Mouse (Mus musculus) bone marrow, adult 2 months (tissue): Measurements from ENCODE around the gene Grid1. TPM values are rescaled to one million over a fixed set of nuclear protein-coding genes. Genes with fewer than 3 reads are reported as not detected.

Source experiments
- H3K27ac ChIP-seq: fragments of 200-500 bp; 2 replicates; pipeline ENCODE4 v1.5.1; 2012; ENCODE audit warnings: low read depth, mild to moderate bottlenecking, control low read depth, inconsistent platforms, low read length; ENCODE audit not compliant: control insufficient read depth, poor library complexity, insufficient read depth
- H3K4me1 ChIP-seq: fragments of 200-500 bp; 2 replicates; pipeline ENCODE4 v1.6.1; 2011; ENCODE audit warnings: low read length; ENCODE audit not compliant: control insufficient read depth, insufficient read depth
- H3K4me3 ChIP-seq: fragments of 200-500 bp; replicated peaks from 2 replicates; pipeline ENCODE3; 2011; ENCODE audit warnings: mild to moderate bottlenecking, low read depth, low read length, control low read depth; ENCODE audit not compliant: control insufficient read depth
- CTCF ChIP-seq: fragments of 200-500 bp; IDR thresholded peaks from 2 replicates; pipeline ENCODE4 v1.5.1; 2011; ENCODE audit warnings: low read length, control low read depth; ENCODE audit not compliant: control insufficient read depth, insufficient read depth
- POLR2A ChIP-seq: fragments of 200-500 bp; IDR thresholded peaks from 2 replicates; pipeline ENCODE4 v1.6.1; 2011; ENCODE audit warnings: low read depth, mild to moderate bottlenecking, control low read depth, low read length, borderline replicate concordance; ENCODE audit not compliant: control insufficient read depth
- WGBS: fragments of 180-500 bp; shearing (Covaris S2); methylation state at CpG from one replicate; pipeline ENCODE4 v1.1.7; 2018; 5-methylcytosine and 5-hydroxymethylcytosine counted together
- polyA plus RNA-seq: library from polyadenylated mRNA; stranded (reverse); fragments of >200 nt; gene quantifications from 2 replicates; pipeline ENCODE4 v1.2.4, GENCODE M21; 2011; ENCODE audit warnings: low replicate concordance; ENCODE audit not compliant: missing spikeins, insufficient read depth, insufficient read length

Gene Grid1
- polyA plus RNA-seq, 1 experiment: 0.35 TPM

GRCm38 (mm10) chr14:34936192-34936770 lies 116.4 kb downstream of the Grid1 start:
- TF ChIP-seq CTCF (no peak), POLR2A (no peak)
- Histone ChIP-seq H3K4me3 (no peak overlapping the region), H3K4me1 (no peaks in the 10 kb centered on the region), H3K27ac (no peak overlapping the region)
- WGBS: 28% methylated on average over 13 of the region's 13 CpGs

GRCm38 (mm10) chr14:34944390-34944979 lies 124.6 kb downstream of the Grid1 start:
- no peak for TF ChIP-seq CTCF
- TF ChIP-seq POLR2A: no peak
- 82% methylated on average over 14 of the region's 14 CpGs for WGBS
- Histone ChIP-seq H3K4me1 (no peaks in the 10 kb centered on the region), H3K4me3 (no peak overlapping the region), H3K27ac (no peak overlapping the region)

GRCm38 (mm10) chr14:34945471-34946313 lies 125.8 kb downstream of the Grid1 start:
- H3K4me1 ChIP-seq: no peaks in the 10 kb centered on the region
- no peak overlapping the region for H3K4me3 ChIP-seq
- 75% methylated on average over 17 of the region's 17 CpGs for WGBS
- no peak overlapping the region for H3K27ac ChIP-seq
- no peak for TF ChIP-seq CTCF

GRCm38 (mm10) chr14:34946314-34946583 lies 126.3 kb downstream of the Grid1 start:
- no peaks in the 10 kb centered on the region for H3K4me1 ChIP-seq
- H3K27ac ChIP-seq: no peak overlapping the region
- WGBS: 86% methylated on average over 2 of the region's 2 CpGs
- TF ChIP-seq CTCF: no peak
- no peak for TF ChIP-seq POLR2A
- H3K4me3 ChIP-seq: no peak overlapping the region

GRCm38 (mm10) chr14:34948249-34948648 lies 128.3 kb downstream of the Grid1 start:
- no peak overlapping the region for H3K4me3 ChIP-seq
- H3K4me1 ChIP-seq: no peaks in the 10 kb centered on the region
- H3K27ac ChIP-seq: no peak overlapping the region
- 78% methylated on average over 6 of the region's 6 CpGs for WGBS
- TF ChIP-seq CTCF (no peak), POLR2A (no peak)

- Histone ChIP-seq H3K4me3 (no peak overlapping the region), H3K4me1 (no peaks in the 10 kb centered on the region)
- 40% methylated on average over 3 of the region's 3 CpGs for WGBS
Measured at GRCm38 (mm10) chr14:34952311-34952710, 132.4 kb downstream of the Grid1 start.

GRCm38 (mm10) chr14:34953566-34953965 lies 133.7 kb downstream of the Grid1 start:
- H3K4me1 ChIP-seq: no peaks in the 10 kb centered on the region
- no peak overlapping the region for H3K4me3 ChIP-seq
- TF ChIP-seq POLR2A (no peak), CTCF (no peak)
- no peak overlapping the region for H3K27ac ChIP-seq
- WGBS: 83% methylated on average over 9 of the region's 9 CpGs

More at GRCm38 (mm10) chr14:34952311-34952710, 132.4 kb downstream of the Grid1 start:
- TF ChIP-seq CTCF (no peak), POLR2A (no peak)
- H3K27ac ChIP-seq: no peak overlapping the region

- Histone ChIP-seq H3K27ac (no peak overlapping the region), H3K4me1 (no peaks in the 10 kb centered on the region), H3K4me3 (no peak overlapping the region)
- TF ChIP-seq CTCF: no peak
- TF ChIP-seq POLR2A: no peak
- WGBS: 57% methylated on average over 1 of the region's 1 CpGs
Measured at GRCm38 (mm10) chr14:34955689-34956088, 135.8 kb downstream of the Grid1 start.
